Mouse (Mus musculus) G1E (cell line): Measurements from ENCODE around the gene Helt. TPM values are rescaled to one million over a fixed set of nuclear protein-coding genes. Genes with fewer than 3 reads are reported as not detected.
"Not testable (repeated sequence)": the region's sequence is repeated elsewhere in the genome, so short reads cannot be mapped to it uniquely, and the experiment has no call there.

Source experiments
- ATAC-seq: 2 replicates; pipeline ENCODE4 v1.8.0; 2016; ENCODE audit warnings: mild to moderate bottlenecking; ENCODE audit not compliant: insufficient number of reproducible peaks, poor library complexity, low FRiP score, severe bottlenecking; ENCODE audit errors: extremely low read depth
- DNase-seq: peaks from one replicate; pipeline ENCODE4 v3.0.0; 2012; ENCODE audit warnings: low spot score
- H3K27me3 ChIP-seq: 2 replicates; pipeline ENCODE4 v1.6.1; 2012; ENCODE audit warnings: mild to moderate bottlenecking, low read length, inconsistent platforms; ENCODE audit not compliant: insufficient read depth
- H3K36me3 ChIP-seq: replicated peaks from 2 replicates; pipeline ENCODE3; 2012; ENCODE audit warnings: mild to moderate bottlenecking, inconsistent platforms
- H3K4me1 ChIP-seq: 2 replicates; pipeline ENCODE4 v1.6.1; 2012; ENCODE audit warnings: low read depth, low read length, inconsistent platforms, mixed read lengths; ENCODE audit not compliant: insufficient read depth
- H3K4me3 ChIP-seq: 2 replicates; pipeline ENCODE4 v1.5.1; 2012; ENCODE audit warnings: low read depth, mild to moderate bottlenecking, inconsistent platforms, low read length, moderate library complexity, mixed read lengths
- H3K9me3 ChIP-seq: replicated peaks from 2 replicates; pipeline ENCODE4 v1.6.1; 2012; ENCODE audit warnings: inconsistent platforms
- CTCF ChIP-seq: IDR thresholded peaks from 2 replicates; pipeline ENCODE4 v1.5.1; 2012; ENCODE audit warnings: low read depth, low read length, inconsistent platforms, mixed read lengths
- GATA1 ChIP-seq: IDR thresholded peaks from 2 replicates; pipeline ENCODE4 v1.6.1; 2012; ENCODE audit warnings: borderline replicate concordance, low read length, inconsistent platforms, mixed read lengths
- GATA2 ChIP-seq: IDR thresholded peaks from 2 replicates; pipeline ENCODE4 v1.6.1; 2012; ENCODE audit warnings: low read depth, low read length, inconsistent platforms, borderline replicate concordance
- POLR2AphosphoS5 ChIP-seq: IDR thresholded peaks from 2 replicates; pipeline ENCODE4 v1.6.1; 2012; ENCODE audit warnings: low read depth, low read length, inconsistent platforms; ENCODE audit not compliant: insufficient replicate concordance
- TAL1 ChIP-seq: conservative IDR thresholded peaks from 2 replicates; pipeline ENCODE4 v1.6.1; 2012; ENCODE audit warnings: low read depth, low read length, inconsistent platforms, mixed read lengths
- polyA plus RNA-seq: library from polyadenylated mRNA; stranded (reverse); fragments of >175 nt; gene quantifications from 2 replicates; pipeline ENCODE4 v1.2.3, GENCODE M21; 2012
- total RNA-seq, 2 experiments: library from RNA; stranded (forward) in 1 of 2; stranded (reverse) in 1 of 2; fragments of 200-1000 nt in 1 of 2; fragments of >200 nt in 1 of 2; fragmentation: Nextera tagmentation in 1 of 2; gene quantifications; 2 replicates each; pipeline ENCODE4 v1.2.3; 2014 to 2017

The Helt gene
- total and polyA plus RNA-seq, 3 experiments = 0.38 TPM; not detected in 2

DNA sequence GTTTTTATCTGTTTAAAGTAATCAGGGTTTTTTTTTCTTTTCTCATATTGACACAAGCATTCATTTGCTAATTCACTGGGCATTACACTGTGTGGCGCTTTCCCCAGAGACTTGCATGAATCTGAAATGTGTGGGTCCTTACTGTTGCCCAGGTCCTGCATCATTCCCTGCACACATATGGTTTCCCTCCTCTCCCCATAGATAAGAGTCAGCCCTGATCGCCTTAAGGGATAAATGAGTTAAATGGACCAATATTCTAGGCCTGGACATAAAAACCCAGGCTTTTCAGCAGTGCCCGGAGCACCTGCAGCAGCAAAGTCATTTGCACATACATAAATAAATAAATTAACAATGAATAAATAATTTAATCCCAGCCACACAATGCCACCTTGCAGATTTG is 24.3 kb downstream of the Helt start:
- no peak for TF ChIP-seq POLR2AphosphoS5
- TF ChIP-seq GATA1 = no peak
- no peak for TF ChIP-seq GATA2
- no peak for TF ChIP-seq TAL1
- TF ChIP-seq CTCF = no peak
- ATAC-seq (no peak), DNase-seq (no peak)
- peaks cover 11% of the 10 kb centered on the region for H3K27me3 ChIP-seq
- H3K4me3 ChIP-seq = no peak overlapping the region
- no peaks in the 10 kb centered on the region for H3K36me3 ChIP-seq
- no peaks in the 10 kb centered on the region for H3K9me3 ChIP-seq
- no peaks in the 10 kb centered on the region for H3K4me1 ChIP-seq

DNA sequence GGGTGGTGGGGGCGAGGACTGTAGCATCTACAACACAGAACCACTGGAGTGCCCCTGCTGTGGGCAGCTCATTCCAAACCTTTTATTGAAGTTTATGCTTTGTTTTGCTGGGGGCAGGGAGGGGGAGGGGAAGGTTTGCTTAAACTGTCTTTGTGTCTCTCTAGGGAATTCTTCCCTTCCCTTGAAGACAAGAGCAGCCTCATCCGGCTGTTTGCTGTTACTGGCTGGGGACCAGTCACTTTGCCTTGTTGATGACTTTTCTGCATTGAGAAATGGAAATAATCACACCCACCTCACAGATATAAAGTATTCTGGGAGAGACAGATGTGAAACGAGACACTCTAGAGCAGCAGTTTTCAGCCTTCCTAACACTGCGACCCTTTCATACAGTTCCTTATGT is 27.7 kb downstream of the Helt start:
- H3K27me3 ChIP-seq = peaks cover 26% of the 10 kb centered on the region
- no peaks in the 10 kb centered on the region for H3K9me3 ChIP-seq
- no peaks in the 10 kb centered on the region for H3K4me1 ChIP-seq
- DNase-seq = no peak
- TF ChIP-seq GATA1 (no peak), CTCF (no peak), TAL1 (no peak), GATA2 (no peak), POLR2AphosphoS5 (no peak)
- H3K36me3 ChIP-seq = no peaks in the 10 kb centered on the region
- H3K4me3 ChIP-seq = no peak overlapping the region
- ATAC-seq = no peak

DNA sequence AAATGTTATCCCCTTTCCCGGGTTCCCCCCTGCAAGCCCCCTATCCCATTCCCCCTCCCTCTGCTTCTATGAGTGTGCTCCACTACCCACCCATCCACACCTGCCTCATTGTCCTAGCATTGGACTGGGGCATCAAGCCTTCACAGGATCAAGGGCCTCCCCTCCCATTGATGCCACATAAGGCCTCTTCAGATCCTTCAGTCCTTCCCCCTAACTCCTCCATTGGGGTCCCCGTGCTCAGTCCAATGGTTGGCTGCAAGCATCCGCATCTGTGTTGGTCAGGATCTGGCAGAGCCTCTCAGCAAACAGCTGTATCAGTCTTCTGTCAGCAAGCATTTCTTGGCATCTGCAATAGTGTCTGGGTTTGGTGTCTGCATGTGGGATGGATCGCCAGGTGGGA is 30.3 kb downstream of the Helt start:
- not testable (repeated sequence) for H3K4me3 ChIP-seq, DNase-seq, H3K36me3 ChIP-seq, H3K4me1 ChIP-seq, ATAC-seq, H3K9me3 ChIP-seq
- peaks cover 22% of the 10 kb centered on the region for H3K27me3 ChIP-seq

DNA sequence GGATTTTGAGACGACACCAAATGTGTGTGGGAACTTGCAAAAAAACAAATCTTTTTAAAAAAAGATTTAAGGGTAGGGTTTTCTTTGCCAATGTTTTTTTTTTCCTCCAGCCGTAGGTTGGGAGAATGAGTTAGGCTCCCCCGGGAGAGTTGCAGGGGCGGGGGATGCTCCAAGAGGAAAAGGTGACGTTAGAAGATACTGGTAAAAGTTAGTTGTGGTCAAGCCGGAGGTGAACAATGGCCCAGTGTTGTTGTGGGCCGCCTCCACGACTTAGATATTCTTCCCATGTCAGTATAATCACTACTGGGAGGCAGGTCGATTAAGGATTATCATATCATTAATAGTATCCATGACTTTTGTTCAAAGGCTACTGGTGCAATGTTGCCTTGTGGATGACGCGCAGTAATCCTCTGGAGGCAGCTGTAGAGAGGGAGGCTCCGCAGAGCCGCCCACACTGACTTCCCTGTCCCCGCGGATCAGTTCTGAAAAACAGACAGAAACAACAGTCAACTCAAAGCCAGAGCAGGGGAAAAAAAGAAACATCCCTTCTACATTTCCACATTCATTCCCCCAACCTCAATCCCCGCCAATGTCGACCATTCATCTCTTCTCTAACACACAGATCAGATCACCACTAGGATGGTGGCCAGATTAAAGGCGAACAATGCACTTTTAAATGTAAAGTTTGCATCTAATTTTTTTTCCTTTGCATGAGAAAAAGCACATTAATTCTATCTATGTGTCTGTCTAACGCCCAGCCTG is 36.4 kb downstream of the Helt start:
- Histone ChIP-seq H3K4me1 (no peaks in the 10 kb centered on the region), H3K4me3 (no peak overlapping the region), H3K9me3 (no peaks in the 10 kb centered on the region), H3K36me3 (no peaks in the 10 kb centered on the region), H3K27me3 (peaks cover 15% of the 10 kb centered on the region)
- ATAC-seq (no peak), DNase-seq (no peak)
- no peak for TF ChIP-seq GATA1
- TF ChIP-seq GATA2 = no peak
- no peak for TF ChIP-seq POLR2AphosphoS5
- TF ChIP-seq CTCF = no peak
- no peak for TF ChIP-seq TAL1

DNA sequence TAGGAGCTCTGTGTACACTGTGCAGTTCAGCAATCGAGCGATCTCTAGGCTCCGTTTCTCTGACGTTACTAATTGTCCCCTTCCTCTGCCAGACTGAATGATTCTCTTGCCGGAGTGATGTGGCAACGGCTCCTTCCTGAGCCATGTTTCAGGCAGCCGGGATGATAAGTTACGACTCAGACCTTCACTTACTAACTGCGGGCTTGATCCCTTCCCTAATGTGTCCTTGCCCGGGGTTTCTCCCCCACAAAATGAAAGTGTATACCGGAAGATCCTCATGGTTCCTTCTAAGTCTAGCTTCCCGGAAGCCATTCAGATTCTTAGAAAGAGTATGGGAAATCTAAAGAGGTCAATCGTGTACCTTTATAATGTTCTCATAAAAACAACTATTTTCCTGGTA is 42.0 kb downstream of the Helt start:
- ATAC-seq (no peak), DNase-seq (no peak)
- Histone ChIP-seq H3K36me3 (no peaks in the 10 kb centered on the region), H3K9me3 (no peaks in the 10 kb centered on the region), H3K4me3 (no peak overlapping the region), H3K27me3 (peaks cover 28% of the 10 kb centered on the region), H3K4me1 (no peaks in the 10 kb centered on the region)
- TF ChIP-seq GATA2 (no peak), GATA1 (no peak), CTCF (no peak), POLR2AphosphoS5 (no peak), TAL1 (no peak)

DNA sequence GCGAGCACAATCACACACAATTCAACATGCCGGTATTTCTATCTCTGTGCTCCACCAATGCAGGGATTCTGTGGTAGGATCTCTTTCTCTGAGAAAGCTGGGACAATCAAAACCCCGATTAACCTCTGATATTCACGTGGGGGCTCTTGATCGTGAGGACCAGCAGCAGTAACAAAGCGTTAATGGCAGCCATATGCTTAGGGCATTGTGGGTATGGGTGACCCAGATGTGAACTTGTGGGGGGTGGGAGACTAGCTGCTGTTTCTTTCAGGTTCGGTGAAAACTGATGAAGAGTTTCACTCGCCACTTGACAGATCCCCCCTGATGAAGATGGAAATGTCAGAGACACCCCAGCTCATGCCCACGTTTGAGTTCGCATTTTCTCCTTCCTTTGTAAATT is 42.9 kb downstream of the Helt start:
- H3K4me1 ChIP-seq = no peaks in the 10 kb centered on the region
- no peaks in the 10 kb centered on the region for H3K9me3 ChIP-seq
- TF ChIP-seq GATA1 (no peak), TAL1 (no peak), GATA2 (no peak), POLR2AphosphoS5 (no peak), CTCF (no peak)
- H3K27me3 ChIP-seq = peaks cover 31% of the 10 kb centered on the region
- ATAC-seq = no peak
- no peaks in the 10 kb centered on the region for H3K36me3 ChIP-seq
- no peak overlapping the region for H3K4me3 ChIP-seq
- DNase-seq = no peak
